Mouse (Mus musculus): Measurements from ENCODE around the gene Kcns3. TPM values are rescaled to one million over a fixed set of nuclear protein-coding genes. Genes with fewer than 3 reads are reported as not detected.
A peak's percentile ranks its signal among the peaks of the same experiment; 100 is the strongest.

Gene Kcns3
- 1 to 10 TPM; 6.0 to 6.8 TPM for total RNA-seq (2021)
- long read RNA-seq, experiment 1, partial matches to known transcripts: 0 of 12 reads
- long read RNA-seq, experiment 1, other reads (novel, unspliced or antisense): 3 of 12 reads
- long read RNA-seq, experiment 2, transcript Kcns3-201 (3 exons, 2,933 nt): major isoform, 6 of 11 reads
- long read RNA-seq, experiment 2, partial matches to known transcripts: 1 of 11 reads
- long read RNA-seq, experiment 2, other reads (novel, unspliced or antisense): 2 of 11 reads

- intact Hi-C loops (cut with DNase I): no loop called here
- DNase-seq (ENCODE audit: low spot score in 2 of 2): no peak
Observed at GRCm38 (mm10) chr12:11151015-11151414, at the start of gene Kcns3. Gene Kcns3, minus strand, starts transcription at chr12:11151056.

- intact Hi-C loops (cut with DNase I): loop anchor here (5.0 kb wide), 1 partner anchor 69 kb away; the partner anchor contains the start of genes Gen1 and Smc6
- DNase-seq (ENCODE audit: low spot score in 2 of 2): no peak
Observed at GRCm38 (mm10) chr12:11198551-11198950, 47.7 kb upstream of the Kcns3 start.

DNA sequence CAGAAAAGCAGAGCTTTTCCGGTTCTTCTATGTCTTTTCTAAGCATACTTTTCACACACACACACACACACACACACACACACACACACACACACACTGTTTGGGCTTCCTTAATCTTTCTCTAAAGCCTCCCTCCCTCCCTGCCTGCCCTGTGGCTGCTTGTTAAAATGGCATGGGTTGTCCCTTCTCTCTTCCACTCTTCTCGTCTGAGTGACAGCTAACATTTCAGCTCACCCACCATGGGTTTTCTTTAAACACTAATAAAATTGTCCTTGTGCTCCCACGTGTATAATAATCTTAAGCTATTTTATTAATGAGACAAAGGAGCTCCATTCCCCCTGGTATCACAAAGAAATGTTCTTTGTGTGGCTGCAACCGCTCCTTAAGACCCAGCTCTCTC is 47.2 kb upstream of the Kcns3 start:
- intact Hi-C loops (cut with DNase I): loop anchor here (5.0 kb wide), 1 partner anchor 69 kb away; the partner anchor contains the start of genes Gen1 and Smc6

GRCm38 (mm10) chr12:11196830-11197229 is 46.0 kb upstream of the Kcns3 start:
- no peak for DNase-seq (ENCODE audit: low spot score in 2 of 2)
- intact Hi-C loops (cut with DNase I): loop anchor here (5.0 kb wide), 1 partner anchor 70 kb away; the partner anchor contains the start of genes Gen1 and Smc6

More for the DNA sequence above, 47.2 kb upstream of the Kcns3 start:
- DNase-seq (ENCODE audit: low spot score in 2 of 2): no peak

GRCm38 (mm10) chr12:11196142-11196597 is 45.3 kb upstream of the Kcns3 start:
- intact Hi-C loops (cut with DNase I): loop anchor here (5.0 kb wide), 1 partner anchor 71 kb away; the partner anchor contains the start of genes Gen1 and Smc6
- peak; percentile 48 to 68 for DNase-seq (ENCODE audit: low spot score in 2 of 2)

- DNase-seq (ENCODE audit: low spot score in 2 of 2): no peak
- intact Hi-C loops (cut with DNase I): loop anchor here (5.0 kb wide), 1 partner anchor 72 kb away; the partner anchor contains the start of genes Gen1 and Smc6
Observed at GRCm38 (mm10) chr12:11195031-11195430, 44.2 kb upstream of the Kcns3 start.

GRCm38 (mm10) chr12:11178486-11179154 is 27.8 kb upstream of the Kcns3 start:
- intact Hi-C loops (cut with DNase I): loop anchor here (1.0 to 10.0 kb wide), 3 partner anchors 314 to 580 kb away; no protein-coding TSS in a partner anchor
- peak; percentile 89 to 96 for DNase-seq (ENCODE audit: low spot score in 2 of 2)

- intact Hi-C loops (cut with DNase I): loop anchor here (1.0 to 10.0 kb wide), 3 partner anchors 313 to 579 kb away; no protein-coding TSS in a partner anchor
- DNase-seq (ENCODE audit: low spot score in 2 of 2): no peak
Observed at GRCm38 (mm10) chr12:11177408-11178394, 26.8 kb upstream of the Kcns3 start.

- intact Hi-C loops (cut with DNase I): no loop called here
- no peak for DNase-seq (ENCODE audit: low spot score in 2 of 2)
Observed at GRCm38 (mm10) chr12:11158670-11159069, 7.8 kb upstream of the Kcns3 start.

GRCm38 (mm10) chr12:11155123-11155522 is 4.3 kb upstream of the Kcns3 start:
- intact Hi-C loops (cut with DNase I): no loop called here
- DNase-seq (ENCODE audit: low spot score in 2 of 2): no peak

DNA sequence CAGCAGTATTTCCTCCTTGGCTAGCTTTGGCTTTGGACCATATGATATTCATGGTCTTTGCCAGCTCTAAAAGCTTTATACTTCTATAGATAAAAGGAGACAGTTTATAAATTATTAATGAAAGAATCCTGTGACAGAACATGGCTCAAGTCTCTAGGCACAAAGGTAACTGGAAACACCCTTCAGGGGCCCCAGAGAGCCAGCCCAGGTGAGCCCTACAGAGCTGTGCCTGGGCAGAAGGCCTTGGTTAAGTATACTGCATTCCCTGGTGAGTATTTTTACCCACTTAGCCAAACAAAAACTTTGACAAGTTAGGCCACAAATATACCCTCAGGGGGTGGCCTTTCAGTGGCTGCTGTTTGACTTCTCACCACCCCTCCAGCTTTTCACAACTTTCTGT is 2.7 kb upstream of the Kcns3 start:
- DNase-seq (ENCODE audit: low spot score in 2 of 2): no peak
- intact Hi-C loops (cut with DNase I): no loop called here

GRCm38 (mm10) chr12:11150192-11150935 is 492 bp downstream of the Kcns3 start:
- DNase-seq (ENCODE audit: low spot score in 2 of 2): peak in 1 of 2 experiments; percentile 10
- intact Hi-C loops (cut with DNase I): no loop called here

DNA sequence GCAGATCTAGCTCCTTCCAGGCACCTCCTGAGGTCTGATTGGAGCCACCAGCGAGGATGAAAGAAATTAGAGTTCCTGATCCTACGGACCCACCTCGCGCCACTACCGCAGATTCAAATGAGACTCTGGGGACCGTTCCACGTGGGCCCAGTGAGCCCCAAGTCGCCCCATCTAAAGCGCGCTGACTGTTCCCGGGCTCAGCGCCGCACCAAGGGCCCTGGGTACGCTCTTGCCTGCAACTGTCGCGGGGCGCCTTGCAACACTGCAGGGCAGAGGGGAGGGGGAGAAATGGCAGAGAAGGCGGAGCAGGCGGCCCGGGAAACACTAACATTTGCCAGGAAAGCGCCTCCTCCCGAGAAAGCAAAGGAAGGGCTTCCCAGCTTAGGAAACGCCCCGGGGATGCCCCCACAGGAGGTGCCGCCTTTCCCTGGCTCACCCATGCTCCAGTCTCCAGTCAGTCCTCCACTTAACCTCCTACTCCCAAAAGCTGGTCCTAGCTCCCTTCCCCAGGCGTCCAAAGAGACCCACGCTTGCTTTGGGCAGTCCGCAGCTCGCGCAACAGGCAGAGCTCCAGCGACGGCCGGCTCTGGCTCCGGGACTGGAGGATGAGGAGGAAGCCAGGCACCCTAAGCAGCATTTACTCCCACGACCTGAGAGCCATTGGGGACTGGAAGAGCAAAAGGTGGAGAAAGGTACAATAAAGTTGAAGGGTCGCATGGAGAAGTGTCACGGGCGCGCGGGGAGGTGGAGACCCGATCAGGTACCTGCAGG is 1.2 kb downstream of the Kcns3 start:
- DNase-seq (ENCODE audit: low spot score in 2 of 2): peak; percentile 46 to 48
- intact Hi-C loops (cut with DNase I): no loop called here

DNA sequence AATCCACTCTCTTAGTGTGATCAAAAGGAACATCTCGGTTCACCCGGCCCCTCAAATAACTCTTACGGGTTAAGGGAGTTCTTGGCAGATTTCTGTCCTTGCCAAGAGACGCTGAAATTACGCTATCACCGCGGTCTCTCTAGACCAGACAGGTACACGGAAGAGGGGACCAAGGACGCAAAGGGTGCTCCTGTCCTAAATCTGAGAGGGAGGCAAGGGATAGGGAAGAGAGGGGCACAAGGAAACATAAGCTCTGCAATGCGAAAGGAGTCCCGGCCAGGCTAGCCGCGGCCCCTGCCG is 1.8 kb downstream of the Kcns3 start:
- no peak for DNase-seq (ENCODE audit: low spot score in 2 of 2)
- intact Hi-C loops (cut with DNase I): no loop called here

GRCm38 (mm10) chr12:11144894-11145293 is 6.0 kb downstream of the Kcns3 start:
- intact Hi-C loops (cut with DNase I): no loop called here
- no peak for DNase-seq (ENCODE audit: low spot score in 2 of 2)

DNA sequence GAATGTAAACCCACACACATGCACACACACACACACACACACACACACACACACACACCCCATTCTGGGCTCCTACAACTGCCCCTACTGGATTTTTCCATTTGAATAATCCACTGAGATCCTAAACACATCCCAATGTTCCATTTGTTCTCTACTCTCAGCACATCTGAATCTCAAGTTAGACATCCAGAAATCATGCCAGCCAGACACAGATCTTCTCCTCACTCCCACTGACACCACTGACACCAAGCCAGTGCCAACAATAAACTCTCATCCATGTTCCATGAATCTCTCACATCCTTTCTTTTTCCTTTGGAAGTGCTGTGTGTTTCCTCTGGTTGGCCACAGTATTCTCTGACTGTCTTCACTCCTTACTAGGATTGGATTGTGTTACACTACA is 18.4 kb downstream of the Kcns3 start:
- DNase-seq (ENCODE audit: low spot score in 2 of 2): no peak
- intact Hi-C loops (cut with DNase I): no loop called here

DNA sequence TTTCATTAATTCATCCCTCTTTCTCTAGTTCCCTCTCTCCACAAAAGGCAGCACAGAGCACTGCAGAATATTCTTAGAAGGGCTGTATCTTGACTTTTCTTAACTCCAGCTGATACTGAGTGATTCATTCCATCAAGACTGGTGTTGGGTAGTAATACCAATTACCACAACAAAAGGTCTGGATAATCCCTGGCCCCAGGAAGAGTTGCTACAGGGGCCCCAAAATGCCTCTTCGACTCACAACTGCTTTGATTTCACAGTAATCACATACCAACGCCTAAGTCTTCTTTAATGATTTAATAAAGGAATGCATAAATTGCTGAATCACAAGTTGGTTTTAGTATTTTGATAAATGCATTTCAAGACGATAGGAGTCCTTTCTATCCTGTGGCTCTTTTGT is 21.7 kb downstream of the Kcns3 start:
- DNase-seq (ENCODE audit: low spot score in 2 of 2): no peak
- intact Hi-C loops (cut with DNase I): no loop called here

GRCm38 (mm10) chr12:11126186-11126759 is 24.6 kb downstream of the Kcns3 start:
- intact Hi-C loops (cut with DNase I): no loop called here

More at GRCm38 (mm10) chr12:11126186-11126759, 24.6 kb downstream of the Kcns3 start:
- DNase-seq (ENCODE audit: low spot score in 2 of 2): no peak
